Mouse (Mus musculus) hindbrain, embryonic 16.5 days (tissue): ENCODE data around the gene Evi5l. TPM values are rescaled to one million over a fixed set of nuclear protein-coding genes. Genes with fewer than 3 reads are reported as not detected.

Experiments
- ATAC-seq: fragments of 200-750 bp; cut with Nextera tagmentation; 2 replicates; pipeline ENCODE4 v1.8.0; 2017; ENCODE audit warnings: moderate TSS enrichment, moderate library complexity
- H3K27ac ChIP-seq: fragments of 300-500 bp; sonication (generic); 2 replicates; pipeline ENCODE4 v1.5.1; 2014; ENCODE audit warnings: low read depth, mild to moderate bottlenecking, control low read depth, low read length, moderate library complexity
- H3K27me3 ChIP-seq: fragments of 300-500 bp; sonication (generic); replicated peaks from 2 replicates; pipeline ENCODE4 v1.6.1; 2014; ENCODE audit warnings: low read length; ENCODE audit not compliant: control insufficient read depth, insufficient read depth
- H3K36me3 ChIP-seq: fragments of 300-500 bp; sonication (generic); 2 replicates; pipeline ENCODE4 v1.6.1; 2014; ENCODE audit warnings: mild to moderate bottlenecking, low read length, moderate library complexity, mixed read lengths; ENCODE audit not compliant: control insufficient read depth, insufficient read depth
- H3K4me1 ChIP-seq: fragments of 300-500 bp; sonication (generic); 2 replicates; pipeline ENCODE4 v1.6.1; 2014; ENCODE audit warnings: low read depth, low read length; ENCODE audit not compliant: control insufficient read depth, insufficient read depth
- H3K4me2 ChIP-seq: fragments of 300-500 bp; sonication (generic); 2 replicates; pipeline ENCODE4 v1.6.1; 2014; ENCODE audit warnings: mild to moderate bottlenecking, low read length, control low read depth, moderate library complexity
- H3K4me3 ChIP-seq: fragments of 300-500 bp; sonication (generic); 2 replicates; pipeline ENCODE4 v1.5.1; 2014; ENCODE audit warnings: mild to moderate bottlenecking, low read length, control low read depth, moderate library complexity
- H3K9ac ChIP-seq: fragments of 300-500 bp; sonication (generic); 2 replicates; pipeline ENCODE4 v1.6.1; 2014; ENCODE audit warnings: low read depth, mild to moderate bottlenecking, control low read depth, low read length, moderate library complexity
- H3K9me3 ChIP-seq: fragments of 300-500 bp; sonication (generic); 2 replicates; pipeline ENCODE4 v1.6.1; 2014; ENCODE audit warnings: mild to moderate bottlenecking, low read length, moderate library complexity; ENCODE audit not compliant: control insufficient read depth
- WGBS: fragments of 180-500 bp; shearing (Covaris S2); extraction: QIAGEN DNeasy Blood & Tissue Kit; methylation state at CpG from one replicate; pipeline ENCODE4 v1.1.7; 2014; 5-methylcytosine and 5-hydroxymethylcytosine counted together
- polyA plus RNA-seq: library from polyadenylated mRNA; unstranded; fragments of >200 nt; fragmentation: Nextera tagmentation; extraction: Ambion mirVana; gene quantifications from 2 replicates; pipeline ENCODE4 v1.2.1, GENCODE M21; 2015

Evi5l gene
- polyA plus RNA-seq, 1 experiment from 2014 or later = 116 TPM

- no peaks in the 10 kb centered on the region; the same call in 1 of the 2 replicates for H3K9me3 ChIP-seq
- peak overlapping the region; percentile 64 for H3K9ac ChIP-seq
- H3K36me3 ChIP-seq = peaks cover 20% of the 10 kb centered on the region
- peaks cover 35% of the 10 kb centered on the region for H3K4me1 ChIP-seq
- ATAC-seq = peak; percentile 9
- H3K4me3 ChIP-seq = peak overlapping the region; percentile 43
- H3K27ac ChIP-seq = peak overlapping the region; percentile 44
- 5% methylated on average over 18 of the region's 18 CpGs for WGBS
- no peaks in the 10 kb centered on the region for H3K27me3 ChIP-seq
- H3K4me2 ChIP-seq = peak overlapping the region; percentile 93
Measured at GRCm38 (mm10) chr8:4213210-4214005, 47.0 kb downstream of the Evi5l start.

- Histone ChIP-seq H3K9ac (peak overlapping the region; percentile 64), H3K4me2 (peak overlapping the region; percentile 93), H3K4me3 (peak overlapping the region; percentile 43), H3K4me1 (peaks cover 35% of the 10 kb centered on the region), H3K27me3 (no peaks in the 10 kb centered on the region), H3K9me3 (no peaks in the 10 kb centered on the region; the same call in 1 of the 2 replicates), H3K27ac (peak overlapping the region; percentile 50), H3K36me3 (peaks cover 17% of the 10 kb centered on the region)
- 15% methylated on average over 33 of the region's 33 CpGs for WGBS
- ATAC-seq = peak; percentile 1; the same call in 1 of the 2 replicates
Measured at GRCm38 (mm10) chr8:4214006-4214980, 47.9 kb downstream of the Evi5l start.

- H3K27me3 ChIP-seq = no peaks in the 10 kb centered on the region
- H3K4me1 ChIP-seq = peaks cover 35% of the 10 kb centered on the region
- H3K9ac ChIP-seq = peak overlapping the region; percentile 91
- H3K9me3 ChIP-seq = no peaks in the 10 kb centered on the region
- H3K36me3 ChIP-seq = peaks cover 3% of the 10 kb centered on the region; the same call in 1 of the 2 replicates
- H3K4me2 ChIP-seq = peak overlapping the region; percentile 93
- 3% methylated on average over 18 of the region's 18 CpGs for WGBS
- H3K4me3 ChIP-seq = peak overlapping the region; percentile 60
- peak overlapping the region; percentile 94 for H3K27ac ChIP-seq
- peak; percentile 6 for ATAC-seq
Measured at GRCm38 (mm10) chr8:4216296-4216695, 49.9 kb downstream of the Evi5l start.

- peak; percentile 89 for ATAC-seq
- H3K27ac ChIP-seq = peak within 1 kb of the TSS; percentile 94
- peak within 1 kb of the TSS; percentile 93 for H3K4me2 ChIP-seq
- under 1% methylated on average over 44 of the region's 44 CpGs for WGBS
- peaks cover 3% of the 10 kb centered on the region; the same call in 1 of the 2 replicates for H3K36me3 ChIP-seq
- H3K27me3 ChIP-seq = no peaks in the 10 kb centered on the region
- H3K9ac ChIP-seq = peak within 1 kb of the TSS; percentile 91
- peaks cover 35% of the 10 kb centered on the region for H3K4me1 ChIP-seq
- no peaks in the 10 kb centered on the region for H3K9me3 ChIP-seq
- peak within 1 kb of the TSS; percentile 60 for H3K4me3 ChIP-seq
Measured at GRCm38 (mm10) chr8:4216791-4217621, 50.6 kb downstream of the Evi5l start, which contains the start of gene Prr36. Gene Prr36, minus strand, starts transcription at chr8:4217459.

- H3K36me3 ChIP-seq = peaks cover 3% of the 10 kb centered on the region; the same call in 1 of the 2 replicates
- H3K4me3 ChIP-seq = no peak overlapping the region
- no peak overlapping the region for H3K27ac ChIP-seq
- no peak for ATAC-seq
- no peak overlapping the region for H3K9ac ChIP-seq
- H3K4me2 ChIP-seq = no peak overlapping the region
- 83% methylated on average over 3 of the region's 3 CpGs for WGBS
- H3K27me3 ChIP-seq = no peaks in the 10 kb centered on the region
- peaks cover 18% of the 10 kb centered on the region for H3K4me1 ChIP-seq
- H3K9me3 ChIP-seq = no peaks in the 10 kb centered on the region
Measured at GRCm38 (mm10) chr8:4219617-4220016, 53.2 kb downstream of the Evi5l start.

- H3K9ac ChIP-seq = no peak overlapping the region
- no peak overlapping the region for H3K4me3 ChIP-seq
- H3K27me3 ChIP-seq = peaks cover 9% of the 10 kb centered on the region
- ATAC-seq = no peak
- H3K4me1 ChIP-seq = peaks cover 8% of the 10 kb centered on the region; the same call in 1 of the 2 replicates
- no peak overlapping the region for H3K4me2 ChIP-seq
- H3K9me3 ChIP-seq = no peaks in the 10 kb centered on the region
- no peaks in the 10 kb centered on the region for H3K36me3 ChIP-seq
- no peak overlapping the region for H3K27ac ChIP-seq
Measured at GRCm38 (mm10) chr8:4222059-4222458, 55.7 kb downstream of the Evi5l start.

GRCm38 (mm10) chr8:4226323-4226722 lies 60.0 kb downstream of the Evi5l start:
- no peak overlapping the region for H3K9ac ChIP-seq
- H3K36me3 ChIP-seq = no peaks in the 10 kb centered on the region
- no peaks in the 10 kb centered on the region for H3K9me3 ChIP-seq
- peaks cover 14% of the 10 kb centered on the region for H3K27me3 ChIP-seq
- H3K27ac ChIP-seq = no peak overlapping the region
- peak overlapping the region; percentile 47 for H3K4me2 ChIP-seq
- H3K4me3 ChIP-seq = no peak overlapping the region
- peaks cover 2% of the 10 kb centered on the region; the same call in 1 of the 2 replicates for H3K4me1 ChIP-seq
- ATAC-seq = peak; percentile 27; the same call in 1 of the 2 replicates
- WGBS = 30% methylated on average over 4 of the region's 4 CpGs

- H3K36me3 ChIP-seq = no peaks in the 10 kb centered on the region
- H3K9ac ChIP-seq = no peak within 1 kb of the TSS
- no peak within 1 kb of the TSS for H3K4me3 ChIP-seq
- H3K27me3 ChIP-seq = peaks cover 14% of the 10 kb centered on the region
- H3K4me2 ChIP-seq = peak within 1 kb of the TSS; percentile 47
- no peak within 1 kb of the TSS for H3K27ac ChIP-seq
- peaks cover 2% of the 10 kb centered on the region; the same call in 1 of the 2 replicates for H3K4me1 ChIP-seq
- ATAC-seq = peak; percentile 51; the same call in 1 of the 2 replicates
- no peaks in the 10 kb centered on the region for H3K9me3 ChIP-seq
- WGBS = 6% methylated on average over 32 of the region's 33 CpGs
Measured at GRCm38 (mm10) chr8:4226739-4227347, 60.5 kb downstream of the Evi5l start, which contains the start of gene Lrrc8e. Gene Lrrc8e, plus strand, starts transcription at chr8:4226827.
